Mouse (Mus musculus) limb, embryonic 12.5 days (tissue): ENCODE results near the gene Lancl3. TPM values are rescaled to one million over a fixed set of nuclear protein-coding genes. Genes with fewer than 3 reads are reported as not detected.

Source experiments
- polyA plus RNA-seq: library from polyadenylated mRNA; unstranded; fragments of >200 nt; fragmentation: Nextera tagmentation; extraction: Ambion mirVana; gene quantifications from 2 replicates; pipeline ENCODE4 v1.2.1, GENCODE M21; 2016

The Lancl3 gene
- polyA plus RNA-seq, 1 experiment from 2014 or later = 0.69 TPM

Other genes starting within 250 kb of the Lancl3 start
- gene Fthl17b, start 236.9 kb upstream of the Lancl3 start, polyA plus RNA-seq = not detected in 2 replicates
- gene Fthl17c, start 223.3 kb upstream of the Lancl3 start, polyA plus RNA-seq = not detected in 2 replicates
- not detected in 2 replicates for gene Fthl17d, start 213.1 kb upstream of the Lancl3 start, polyA plus RNA-seq
- not detected in 2 replicates for gene Fthl17e, start 166.4 kb upstream of the Lancl3 start, polyA plus RNA-seq
- gene Fthl17f, start 136.9 kb upstream of the Lancl3 start, polyA plus RNA-seq = not detected in 2 replicates
- gene 4930402K13Rik, start 95.3 kb upstream of the Lancl3 start, polyA plus RNA-seq = not detected in 2 replicates
- gene Gm14862, start 57.0 kb downstream of the Lancl3 start, polyA plus RNA-seq = not detected in 2 replicates
- gene Xk, start 72.9 kb downstream of the Lancl3 start, polyA plus RNA-seq = 1.5 and 2.0 TPM in 2 replicates
- not detected in 2 replicates for gene H2al1m, start 83.9 kb downstream of the Lancl3 start, polyA plus RNA-seq
- gene H2al1k, start 150.7 kb downstream of the Lancl3 start, polyA plus RNA-seq = not detected in 2 replicates